Mouse (Mus musculus) lung, embryonic 16.5 days (tissue): ENCODE measurements around the gene Arfip1. TPM values are rescaled to one million over a fixed set of nuclear protein-coding genes. Genes with fewer than 3 reads are reported as not detected.

Experiments used
- ATAC-seq: fragments of 200-750 bp; cut with Nextera tagmentation; 2 replicates; pipeline ENCODE4 v1.8.0; 2017; ENCODE audit warnings: low read depth, mild to moderate bottlenecking, moderate library complexity
- H3K27ac ChIP-seq: fragments of 300-500 bp; sonication (generic); 2 replicates; pipeline ENCODE4 v1.5.1; 2014; ENCODE audit warnings: mild to moderate bottlenecking, control low read depth, low read length
- H3K27me3 ChIP-seq: fragments of 300-500 bp; sonication (generic); 2 replicates; pipeline ENCODE4 v1.6.1; 2014; ENCODE audit warnings: low read depth, low read length, mixed read lengths; ENCODE audit not compliant: control insufficient read depth, insufficient read depth
- H3K36me3 ChIP-seq: fragments of 300-500 bp; sonication (generic); 2 replicates; pipeline ENCODE4 v1.6.1; 2014; ENCODE audit warnings: low read length; ENCODE audit not compliant: control insufficient read depth, insufficient read depth
- H3K4me1 ChIP-seq: fragments of 300-500 bp; sonication (generic); replicated peaks from 2 replicates; pipeline ENCODE4 v1.6.1; 2014; ENCODE audit warnings: low read length, mixed read lengths; ENCODE audit not compliant: control insufficient read depth, insufficient read depth
- H3K4me2 ChIP-seq: fragments of 300-500 bp; sonication (generic); 2 replicates; pipeline ENCODE4 v1.6.1; 2014; ENCODE audit warnings: low read depth, low read length, control low read depth
- H3K4me3 ChIP-seq: fragments of 300-500 bp; sonication (generic); 2 replicates; pipeline ENCODE4 v1.5.1; 2014; ENCODE audit warnings: mild to moderate bottlenecking, low read length, control low read depth
- H3K9ac ChIP-seq: fragments of 300-500 bp; sonication (generic); 2 replicates; pipeline ENCODE4 v1.6.1; 2014; ENCODE audit warnings: low read length, control low read depth
- H3K9me3 ChIP-seq: fragments of 300-500 bp; sonication (generic); 2 replicates; pipeline ENCODE4 v1.6.1; 2016; ENCODE audit warnings: low read length; ENCODE audit not compliant: control insufficient read depth
- WGBS: fragments of 180-500 bp; shearing (Covaris S2); extraction: QIAGEN DNeasy Blood & Tissue Kit; methylation state at CpG from one replicate; pipeline ENCODE4 v1.1.7; 2014; 5-methylcytosine and 5-hydroxymethylcytosine counted together
- polyA plus RNA-seq: library from polyadenylated mRNA; unstranded; fragments of >200 nt; fragmentation: Nextera tagmentation; extraction: Ambion mirVana; gene quantifications from 2 replicates; pipeline ENCODE4 v1.2.1, GENCODE M21; 2015

Gene Arfip1
- polyA plus RNA-seq, 1 experiment from 2014 or later = 65.6 TPM

GRCm38 (mm10) chr3:84474981-84475775 is 107.2 kb downstream of the Arfip1 start:
- WGBS = 83% methylated on average over 12 of the region's 12 CpGs
- Histone ChIP-seq H3K27me3 (peaks cover 7% of the 10 kb centered on the region; the same call in 1 of the 2 replicates), H3K9ac (no peak overlapping the region), H3K9me3 (no peaks in the 10 kb centered on the region), H3K4me3 (no peak overlapping the region), H3K4me1 (peaks cover 30% of the 10 kb centered on the region), H3K36me3 (no peaks in the 10 kb centered on the region), H3K27ac (no peak overlapping the region), H3K4me2 (no peak overlapping the region)
- no peak for ATAC-seq

- no peaks in the 10 kb centered on the region for H3K9me3 ChIP-seq
- WGBS = 54% methylated on average over 6 of the region's 6 CpGs
- H3K9ac ChIP-seq = no peak overlapping the region
- peaks cover 30% of the 10 kb centered on the region for H3K4me1 ChIP-seq
- no peak overlapping the region for H3K27ac ChIP-seq
- no peak overlapping the region for H3K4me3 ChIP-seq
- ATAC-seq = no peak
- peaks cover 7% of the 10 kb centered on the region; the same call in 1 of the 2 replicates for H3K27me3 ChIP-seq
- no peaks in the 10 kb centered on the region for H3K36me3 ChIP-seq
- no peak overlapping the region for H3K4me2 ChIP-seq
Observed at GRCm38 (mm10) chr3:84474398-84474797, 108.0 kb downstream of the Arfip1 start.

- no peak overlapping the region for H3K4me3 ChIP-seq
- no peak overlapping the region for H3K4me2 ChIP-seq
- no peaks in the 10 kb centered on the region for H3K36me3 ChIP-seq
- peaks cover 32% of the 10 kb centered on the region for H3K4me1 ChIP-seq
- H3K27ac ChIP-seq = peak overlapping the region; percentile 48
- peaks cover 3% of the 10 kb centered on the region; the same call in 1 of the 2 replicates for H3K27me3 ChIP-seq
- 11% methylated on average over 5 of the region's 5 CpGs for WGBS
- no peaks in the 10 kb centered on the region for H3K9me3 ChIP-seq
- peak; percentile 39 for ATAC-seq
- H3K9ac ChIP-seq = no peak overlapping the region
Observed at GRCm38 (mm10) chr3:84472955-84473354, 109.5 kb downstream of the Arfip1 start.

GRCm38 (mm10) chr3:84472527-84472926 is 109.9 kb downstream of the Arfip1 start:
- Histone ChIP-seq H3K9ac (no peak overlapping the region), H3K36me3 (no peaks in the 10 kb centered on the region), H3K4me3 (no peak overlapping the region), H3K9me3 (no peaks in the 10 kb centered on the region), H3K27me3 (peaks cover 2% of the 10 kb centered on the region; the same call in 1 of the 2 replicates), H3K27ac (peak overlapping the region; percentile 48), H3K4me1 (peaks cover 37% of the 10 kb centered on the region), H3K4me2 (no peak overlapping the region)
- peak; percentile 71 for ATAC-seq
- WGBS = 15% methylated on average over 3 of the region's 3 CpGs

- no peak overlapping the region for H3K4me3 ChIP-seq
- no peaks in the 10 kb centered on the region for H3K9me3 ChIP-seq
- H3K36me3 ChIP-seq = no peaks in the 10 kb centered on the region
- no peak overlapping the region for H3K27ac ChIP-seq
- H3K4me2 ChIP-seq = no peak overlapping the region
- ATAC-seq = no peak
- H3K9ac ChIP-seq = no peak overlapping the region
- H3K4me1 ChIP-seq = peaks cover 41% of the 10 kb centered on the region
- WGBS = 62% methylated on average over 4 of the region's 4 CpGs
- H3K27me3 ChIP-seq = no peaks in the 10 kb centered on the region
Observed at GRCm38 (mm10) chr3:84471146-84471545, 111.3 kb downstream of the Arfip1 start.

GRCm38 (mm10) chr3:84468111-84468453 is 114.3 kb downstream of the Arfip1 start:
- Histone ChIP-seq H3K4me2 (no peak overlapping the region), H3K4me1 (peaks cover 26% of the 10 kb centered on the region), H3K27ac (no peak overlapping the region), H3K9me3 (no peaks in the 10 kb centered on the region), H3K36me3 (no peaks in the 10 kb centered on the region), H3K27me3 (no peaks in the 10 kb centered on the region), H3K9ac (no peak overlapping the region), H3K4me3 (no peak overlapping the region)
- WGBS = 29% methylated on average over 4 of the region's 4 CpGs
- no peak for ATAC-seq

- H3K27ac ChIP-seq = no peak overlapping the region
- H3K9ac ChIP-seq = no peak overlapping the region
- peaks cover 20% of the 10 kb centered on the region for H3K4me1 ChIP-seq
- H3K4me3 ChIP-seq = no peak overlapping the region
- no peaks in the 10 kb centered on the region for H3K9me3 ChIP-seq
- WGBS = 38% methylated on average over 10 of the region's 10 CpGs
- H3K36me3 ChIP-seq = no peaks in the 10 kb centered on the region
- no peaks in the 10 kb centered on the region for H3K27me3 ChIP-seq
- no peak overlapping the region for H3K4me2 ChIP-seq
- peak; percentile 59 for ATAC-seq
Observed at GRCm38 (mm10) chr3:84467419-84468110, 114.9 kb downstream of the Arfip1 start.

- Histone ChIP-seq H3K4me2 (no peak overlapping the region), H3K9me3 (no peaks in the 10 kb centered on the region), H3K36me3 (no peaks in the 10 kb centered on the region), H3K4me1 (peaks cover 25% of the 10 kb centered on the region), H3K27ac (no peak overlapping the region), H3K9ac (no peak overlapping the region), H3K27me3 (no peaks in the 10 kb centered on the region), H3K4me3 (no peak overlapping the region)
- WGBS = 74% methylated on average over 6 of the region's 6 CpGs
- no peak for ATAC-seq
Observed at GRCm38 (mm10) chr3:84465822-84466500, 116.5 kb downstream of the Arfip1 start.

- peaks cover 18% of the 10 kb centered on the region for H3K4me1 ChIP-seq
- no peak overlapping the region for H3K27ac ChIP-seq
- no peaks in the 10 kb centered on the region for H3K9me3 ChIP-seq
- 19% methylated on average over 4 of the region's 4 CpGs for WGBS
- H3K27me3 ChIP-seq = no peaks in the 10 kb centered on the region
- no peaks in the 10 kb centered on the region for H3K36me3 ChIP-seq
- ATAC-seq = peak; percentile 47
- H3K4me3 ChIP-seq = no peak overlapping the region
- no peak overlapping the region for H3K4me2 ChIP-seq
- H3K9ac ChIP-seq = no peak overlapping the region
Observed at GRCm38 (mm10) chr3:84461687-84462086, 120.7 kb downstream of the Arfip1 start.
